Mouse (Mus musculus): ENCODE results near the gene Ntf5. TPM values are rescaled to one million over a fixed set of nuclear protein-coding genes. Genes with fewer than 3 reads are reported as not detected.

Gene Ntf5
- polyA plus RNA-seq, 1 experiment from 2014 or later, result 3.0 TPM

- Histone ChIP-seq H3K9ac (no peak overlapping the region), H3K4me3 (no peak overlapping the region), H3K27me3 (no peaks in the 10 kb centered on the region), H3K4me2 (replicated peaks) (no peak overlapping the region), H3K27ac (no peak overlapping the region), H3K4me1 (no peaks in the 10 kb centered on the region), H3K9me3 (no peaks in the 10 kb centered on the region), H3K36me3 (peaks cover 74% of the 10 kb centered on the region)
- WGBS, result 86% methylated on average over 22 of the region's 22 CpGs
- no peak for ATAC-seq (ENCODE audit: low FRiP score, low read depth)
Measured at GRCm38 (mm10) chr7:45443526-45444420, 30.3 kb downstream of the Ntf5 start.

DNA sequence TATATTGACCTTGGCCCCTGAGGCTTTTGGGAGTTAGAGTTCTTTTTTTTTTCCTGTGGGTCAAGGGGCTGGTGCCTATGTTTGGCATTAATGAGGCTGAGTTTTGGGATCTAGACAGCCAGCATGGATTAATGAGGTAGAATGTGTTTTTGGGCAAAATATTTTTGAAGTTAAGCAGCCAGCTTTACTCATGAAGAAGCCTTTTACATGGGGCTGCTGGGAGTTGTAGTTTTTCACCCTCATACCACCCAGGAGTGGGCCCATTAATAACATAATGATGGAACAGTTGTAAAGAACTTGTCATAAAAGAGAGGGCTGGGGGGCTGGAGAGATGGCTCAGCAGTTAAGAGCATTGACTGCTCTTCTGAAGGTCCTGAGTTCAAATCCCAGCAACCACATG is 33.1 kb downstream of the Ntf5 start:
- no peak for ATAC-seq (ENCODE audit: low FRiP score, low read depth)
- H3K27ac ChIP-seq, result no peak overlapping the region
- H3K9ac ChIP-seq, result no peak overlapping the region
- H3K4me3 ChIP-seq, result no peak overlapping the region
- no peak overlapping the region for H3K4me2 ChIP-seq (replicated peaks)
- H3K27me3 ChIP-seq, result no peaks in the 10 kb centered on the region
- H3K9me3 ChIP-seq, result no peaks in the 10 kb centered on the region
- no peaks in the 10 kb centered on the region for H3K4me1 ChIP-seq
- H3K36me3 ChIP-seq, result peaks cover 70% of the 10 kb centered on the region

- Histone ChIP-seq H3K27me3 (no peaks in the 10 kb centered on the region), H3K36me3 (peaks cover 74% of the 10 kb centered on the region), H3K4me2 (replicated peaks) (no peak overlapping the region), H3K9me3 (no peaks in the 10 kb centered on the region), H3K4me3 (no peak overlapping the region), H3K4me1 (no peaks in the 10 kb centered on the region), H3K9ac (no peak overlapping the region), H3K27ac (no peak overlapping the region)
- WGBS, result 32% methylated on average over 11 of the region's 11 CpGs
- peak; percentile 37 for ATAC-seq (ENCODE audit: low FRiP score, low read depth)
Measured at GRCm38 (mm10) chr7:45447325-45447990, 34.0 kb downstream of the Ntf5 start.

DNA sequence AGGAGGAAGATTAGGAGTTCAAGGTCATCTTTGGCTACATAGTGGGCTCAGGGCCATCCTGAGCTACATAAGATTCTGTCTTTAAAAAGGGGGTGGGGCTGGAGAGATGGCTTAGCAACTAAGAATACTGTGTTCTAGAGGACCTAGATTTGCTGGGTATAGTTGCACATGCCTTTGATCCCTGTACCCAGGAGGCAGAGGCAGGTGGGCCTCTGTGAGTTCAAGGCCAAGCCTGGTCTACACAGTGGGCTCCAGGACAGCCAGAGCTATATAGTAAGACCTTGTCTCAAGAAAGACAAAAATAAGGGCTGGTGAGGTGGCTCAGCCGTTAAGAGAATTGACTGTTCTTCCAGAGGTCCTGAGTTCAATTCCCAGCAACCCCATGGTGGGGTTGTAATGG is 36.5 kb downstream of the Ntf5 start:
- Histone ChIP-seq H3K9ac (no peak overlapping the region), H3K27ac (no peak overlapping the region), H3K4me1 (no peaks in the 10 kb centered on the region), H3K36me3 (peaks cover 72% of the 10 kb centered on the region), H3K9me3 (no peaks in the 10 kb centered on the region), H3K4me2 (replicated peaks) (no peak overlapping the region), H3K27me3 (no peaks in the 10 kb centered on the region), H3K4me3 (no peak overlapping the region)
- 91% methylated on average over 1 of the region's 1 CpGs for WGBS
- no peak for ATAC-seq (ENCODE audit: low FRiP score, low read depth)

DNA sequence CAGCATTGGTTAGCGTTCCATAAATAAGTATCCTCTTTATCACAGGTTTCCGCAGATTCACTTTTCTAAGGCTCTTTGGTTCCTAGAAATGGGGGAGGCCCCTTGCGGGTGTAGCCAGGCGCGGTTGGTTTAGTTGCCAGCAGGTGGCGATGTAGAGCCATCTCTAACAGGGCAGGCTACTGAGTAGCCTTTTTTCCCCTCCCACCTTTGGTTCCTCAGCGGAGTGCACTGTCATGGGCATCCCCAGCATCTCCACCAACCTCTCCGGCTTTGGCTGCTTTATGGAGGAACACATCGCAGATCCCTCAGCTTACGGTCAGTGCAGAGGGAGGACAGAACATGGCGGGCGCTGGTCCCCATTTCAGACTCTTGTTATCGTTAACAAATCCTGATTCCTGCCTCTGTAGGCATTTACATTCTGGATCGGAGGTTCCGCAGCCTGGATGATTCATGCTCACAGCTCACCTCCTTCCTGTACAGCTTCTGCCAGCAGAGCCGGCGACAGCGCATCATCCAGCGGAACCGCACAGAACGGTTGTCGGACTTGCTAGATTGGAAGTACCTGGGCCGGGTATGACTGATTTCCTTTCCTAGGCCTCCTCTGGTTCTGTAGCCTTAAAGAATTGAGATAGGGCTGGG is 38.0 kb downstream of the Ntf5 start:
- Histone ChIP-seq H3K9ac (no peak overlapping the region), H3K36me3 (peaks cover 72% of the 10 kb centered on the region), H3K4me2 (replicated peaks) (no peak overlapping the region), H3K4me1 (peaks cover 4% of the 10 kb centered on the region; the same call in 1 of the 2 replicates), H3K4me3 (no peak overlapping the region), H3K27me3 (no peaks in the 10 kb centered on the region), H3K9me3 (no peaks in the 10 kb centered on the region), H3K27ac (no peak overlapping the region)
- WGBS, result 55% methylated on average over 23 of the region's 23 CpGs
- 0 out of 2 replicates have a peak, but pooled peaks have one; percentile 45 for ATAC-seq (ENCODE audit: low FRiP score, low read depth)

- H3K4me1 ChIP-seq, result peaks cover 24% of the 10 kb centered on the region
- H3K36me3 ChIP-seq, result peaks cover 73% of the 10 kb centered on the region
- H3K9me3 ChIP-seq, result no peaks in the 10 kb centered on the region
- WGBS, result 94% methylated on average over 15 of the region's 15 CpGs
- no peak for ATAC-seq (ENCODE audit: low FRiP score, low read depth)
- H3K27ac ChIP-seq, result no peak overlapping the region
- no peak overlapping the region for H3K9ac ChIP-seq
- H3K27me3 ChIP-seq, result no peaks in the 10 kb centered on the region
- no peak overlapping the region for H3K4me3 ChIP-seq
- H3K4me2 ChIP-seq (replicated peaks), result no peak overlapping the region
Measured at GRCm38 (mm10) chr7:45454971-45455370, 41.5 kb downstream of the Ntf5 start.

GRCm38 (mm10) chr7:45455932-45456696 is 42.6 kb downstream of the Ntf5 start:
- Histone ChIP-seq H3K4me3 (no peak overlapping the region), H3K27me3 (no peaks in the 10 kb centered on the region), H3K9ac (no peak overlapping the region), H3K27ac (no peak overlapping the region; the same call in 1 of the 2 replicates), H3K9me3 (no peaks in the 10 kb centered on the region), H3K36me3 (peaks cover 67% of the 10 kb centered on the region), H3K4me1 (peaks cover 35% of the 10 kb centered on the region), H3K4me2 (replicated peaks) (no peak overlapping the region)
- ATAC-seq (ENCODE audit: low FRiP score, low read depth), result no peak
- WGBS, result 71% methylated on average over 13 of the region's 13 CpGs

- H3K4me1 ChIP-seq, result peaks cover 40% of the 10 kb centered on the region
- H3K4me3 ChIP-seq, result peak overlapping the region; percentile 89
- peak overlapping the region; percentile 52; the same call in 1 of the 2 replicates for H3K27ac ChIP-seq
- WGBS, result 52% methylated on average over 9 of the region's 9 CpGs
- H3K9ac ChIP-seq, result 0 out of 2 replicates have a peak overlapping the region, but pooled peaks have one; percentile 91
- H3K4me2 ChIP-seq (replicated peaks), result peak overlapping the region; percentile 88
- peaks cover 66% of the 10 kb centered on the region for H3K36me3 ChIP-seq
- no peaks in the 10 kb centered on the region for H3K27me3 ChIP-seq
- H3K9me3 ChIP-seq, result no peaks in the 10 kb centered on the region
- ATAC-seq (ENCODE audit: low FRiP score, low read depth), result no peak
Measured at GRCm38 (mm10) chr7:45456721-45457203, 43.3 kb downstream of the Ntf5 start.

DNA sequence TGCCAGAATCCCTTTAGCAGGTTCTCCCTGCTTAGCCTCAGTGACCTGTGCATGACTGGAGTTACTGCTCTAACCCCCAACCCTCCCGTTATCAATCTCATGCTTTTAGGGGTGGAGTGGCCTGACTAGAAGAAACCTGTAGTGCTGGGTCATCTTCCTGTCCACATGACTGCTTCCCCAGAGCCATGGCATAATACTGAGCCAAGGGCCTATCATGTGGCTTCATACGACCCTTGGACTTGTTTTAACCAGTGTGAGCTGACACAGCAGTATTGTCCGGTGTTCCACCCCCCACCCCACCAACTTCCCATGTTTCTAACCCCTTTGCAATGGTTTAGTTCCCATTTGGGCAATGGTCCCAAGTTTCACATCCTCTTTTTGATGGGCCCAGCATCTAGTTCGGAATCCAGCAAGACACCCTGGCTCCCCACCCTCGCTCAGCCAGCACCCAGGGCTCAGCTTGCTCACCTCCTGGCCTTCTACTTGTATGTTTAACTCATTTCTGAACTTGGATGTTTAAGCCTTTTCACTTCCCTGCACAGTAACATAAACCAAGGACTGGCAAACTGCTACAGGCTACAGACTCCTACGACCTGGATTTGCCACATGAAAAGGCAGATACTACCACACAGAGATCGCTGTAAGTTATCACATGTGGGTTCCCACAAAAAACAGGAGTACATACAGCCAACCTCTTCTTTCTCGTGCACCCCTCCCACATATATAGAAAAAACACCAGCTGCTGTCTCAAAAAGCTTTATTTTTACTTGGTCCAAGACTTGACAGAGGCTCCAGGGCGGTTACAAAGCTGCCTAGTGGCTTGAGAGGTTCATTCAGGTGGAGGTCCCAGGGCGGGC is 43.9 kb downstream of the Ntf5 start:
- ATAC-seq (ENCODE audit: low FRiP score, low read depth), result no peak
- 67% methylated on average over 10 of the region's 10 CpGs for WGBS
- peak overlapping the region; percentile 91 for H3K9ac ChIP-seq
- H3K36me3 ChIP-seq, result peaks cover 64% of the 10 kb centered on the region
- peak overlapping the region; percentile 52; the same call in 1 of the 2 replicates for H3K27ac ChIP-seq
- H3K4me3 ChIP-seq, result peak overlapping the region; percentile 89
- H3K4me1 ChIP-seq, result peaks cover 41% of the 10 kb centered on the region
- H3K9me3 ChIP-seq, result no peaks in the 10 kb centered on the region
- no peaks in the 10 kb centered on the region for H3K27me3 ChIP-seq
- H3K4me2 ChIP-seq (replicated peaks), result peak overlapping the region; percentile 88

GRCm38 (mm10) chr7:45458748-45459563 is 45.5 kb downstream of the Ntf5 start:
- H3K4me3 ChIP-seq, result peak overlapping the region; percentile 89
- H3K27me3 ChIP-seq, result no peaks in the 10 kb centered on the region
- H3K4me1 ChIP-seq, result peaks cover 41% of the 10 kb centered on the region
- under 1% methylated on average over 43 of the region's 43 CpGs for WGBS
- H3K9ac ChIP-seq, result peak overlapping the region; percentile 91
- H3K27ac ChIP-seq, result peak overlapping the region; percentile 97
- H3K36me3 ChIP-seq, result peaks cover 66% of the 10 kb centered on the region
- H3K9me3 ChIP-seq, result no peaks in the 10 kb centered on the region
- peak overlapping the region; percentile 88 for H3K4me2 ChIP-seq (replicated peaks)
- ATAC-seq (ENCODE audit: low FRiP score, low read depth), result peak; percentile 79

All from limb, embryonic 13.5 days (tissue).